Mouse (Mus musculus): ENCODE data around the gene Gm38394.

Gm38394 gene

DNA sequence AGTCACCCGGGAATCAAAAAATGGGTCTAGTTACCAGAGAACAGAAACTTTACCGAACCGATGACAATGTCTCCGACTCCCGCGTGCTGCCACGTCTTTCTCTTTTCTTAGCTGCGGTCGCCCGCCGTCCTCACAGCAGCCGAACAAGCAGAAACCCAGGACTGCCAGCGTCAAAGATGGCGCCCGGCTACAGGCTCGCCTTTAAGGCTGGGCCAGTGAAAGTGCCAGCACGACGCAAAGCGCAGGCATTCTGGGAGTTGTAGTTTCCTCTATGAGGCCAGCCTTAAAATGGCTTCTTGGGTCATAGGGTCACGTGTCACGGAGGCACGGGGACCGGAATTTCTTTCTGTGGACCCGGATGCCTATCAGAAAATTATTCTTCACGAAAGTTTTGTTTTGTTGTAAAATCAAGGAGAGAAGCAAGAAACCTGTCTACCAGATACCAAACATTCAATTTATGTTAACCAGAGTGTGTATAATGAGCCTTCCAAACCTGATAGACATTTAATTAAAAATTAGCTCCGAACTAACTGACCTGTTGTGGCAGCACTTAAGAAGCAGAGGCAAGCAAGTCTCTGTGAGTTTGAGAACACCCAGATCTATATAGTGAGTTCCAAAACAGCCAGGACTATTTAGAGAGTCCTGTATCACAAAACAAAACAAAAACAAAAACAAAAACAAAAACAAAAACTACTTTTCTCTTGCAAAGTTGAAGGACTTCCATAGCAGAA, at the start of gene Gm38394:
TSS of gene Gm38394 (minus strand) at position 116 of the 731 bp plus-strand sequence.
- TF ChIP-seq GATA4 (IDR thresholded peaks at IDR 0.05; ENCODE audit: insufficient replicate concordance, low read length), result no peak

DNA sequence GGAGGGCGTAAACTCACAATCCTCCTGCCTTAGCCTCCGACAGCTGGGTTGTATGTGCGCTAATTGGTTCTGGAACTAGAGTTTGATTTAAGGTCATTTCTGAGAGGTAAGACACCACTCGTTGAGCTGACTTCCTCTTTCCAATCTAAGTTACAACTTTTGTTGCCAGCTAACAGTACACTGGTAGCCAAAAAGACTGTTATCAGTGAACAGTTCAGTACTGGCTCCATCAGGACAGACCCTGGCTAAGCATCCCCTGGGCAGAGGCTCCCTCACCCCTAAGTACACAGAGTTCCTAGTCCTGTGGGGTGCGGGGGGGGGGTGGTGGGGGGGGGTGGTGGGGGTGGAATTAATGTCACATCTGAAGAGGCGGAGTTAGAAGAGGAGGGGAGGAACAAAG, 49.8 kb upstream of the Gm38394 start:
- TF ChIP-seq GATA4 (IDR thresholded peaks at IDR 0.05; ENCODE audit: insufficient replicate concordance, low read length), result no peak

DNA sequence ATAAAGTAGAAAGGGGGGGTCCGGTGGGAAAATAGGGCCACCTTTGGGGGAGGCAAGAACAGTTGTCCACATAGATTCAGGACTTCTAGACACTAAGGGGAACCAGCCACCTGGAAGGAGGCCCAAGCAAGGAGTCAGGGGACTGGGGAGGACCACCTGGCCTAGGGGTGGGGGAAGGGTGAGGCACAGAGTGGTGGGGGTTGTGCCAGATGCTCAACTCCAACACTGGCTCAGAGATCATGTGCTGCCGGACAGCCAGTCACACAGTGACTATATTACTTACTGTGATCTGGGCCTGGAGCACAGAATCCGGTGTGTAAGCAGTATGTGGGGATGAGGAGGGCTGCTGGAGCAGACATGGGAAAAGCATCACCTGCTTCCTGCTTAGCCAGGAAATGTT, 48.2 kb upstream of the Gm38394 start:
- TF ChIP-seq GATA4 (IDR thresholded peaks at IDR 0.05; ENCODE audit: insufficient replicate concordance, low read length), result no peak

DNA sequence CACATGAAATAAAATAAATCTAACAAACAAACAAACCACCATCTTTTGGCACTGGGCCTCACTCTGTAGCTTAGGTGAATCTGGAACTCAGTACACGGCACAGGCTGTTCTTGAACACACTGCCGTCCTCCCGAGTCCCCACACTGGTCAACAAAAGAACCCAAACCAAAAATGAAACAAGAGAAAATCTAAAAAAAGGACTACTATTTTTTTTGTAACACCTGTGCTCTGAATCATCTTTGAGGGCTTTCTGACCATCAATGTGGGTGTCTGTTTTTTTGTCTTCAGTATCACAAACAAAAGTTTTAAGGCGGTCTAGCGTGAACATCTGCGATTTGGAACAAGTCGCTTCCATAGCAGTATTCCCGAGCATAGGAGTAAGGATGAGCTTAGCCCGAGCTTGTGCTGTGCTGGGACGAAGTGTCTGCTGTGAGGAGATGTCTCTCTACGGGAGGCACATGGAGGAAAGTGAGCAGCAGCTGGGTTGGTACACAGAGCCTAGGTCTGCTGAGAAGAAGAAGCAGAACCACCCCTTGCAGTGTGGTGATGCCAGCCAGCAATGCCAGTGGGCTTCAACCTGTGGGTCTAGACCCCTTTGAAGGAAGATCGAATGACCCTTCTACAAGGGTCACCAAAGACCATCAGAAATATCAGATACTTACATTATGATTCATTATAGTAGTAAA, 37.0 kb upstream of the Gm38394 start:
- TF ChIP-seq GATA4 (IDR thresholded peaks at IDR 0.05; ENCODE audit: insufficient replicate concordance, low read length), result no peak

DNA sequence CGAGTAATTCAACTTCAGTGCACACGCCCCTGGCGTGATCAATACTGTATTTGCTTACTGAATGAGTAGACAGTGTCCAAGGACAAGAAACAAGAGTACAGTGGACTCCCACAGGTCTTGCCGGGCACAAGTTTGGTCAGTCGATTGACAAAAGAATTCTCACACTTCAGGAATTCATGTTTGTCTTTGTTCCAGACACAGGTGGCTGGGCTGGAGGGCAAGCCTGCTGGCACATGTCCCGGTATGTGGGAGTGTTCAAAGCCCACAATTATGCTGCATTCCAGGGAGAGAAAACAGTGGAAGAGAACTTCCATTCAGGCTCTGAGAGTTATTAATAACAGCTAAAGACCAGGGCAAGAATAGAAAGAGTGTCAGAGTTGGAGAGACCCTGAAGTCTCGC, 34.8 kb upstream of the Gm38394 start:
- TF ChIP-seq GATA4 (IDR thresholded peaks at IDR 0.05; ENCODE audit: insufficient replicate concordance, low read length), result no peak

DNA sequence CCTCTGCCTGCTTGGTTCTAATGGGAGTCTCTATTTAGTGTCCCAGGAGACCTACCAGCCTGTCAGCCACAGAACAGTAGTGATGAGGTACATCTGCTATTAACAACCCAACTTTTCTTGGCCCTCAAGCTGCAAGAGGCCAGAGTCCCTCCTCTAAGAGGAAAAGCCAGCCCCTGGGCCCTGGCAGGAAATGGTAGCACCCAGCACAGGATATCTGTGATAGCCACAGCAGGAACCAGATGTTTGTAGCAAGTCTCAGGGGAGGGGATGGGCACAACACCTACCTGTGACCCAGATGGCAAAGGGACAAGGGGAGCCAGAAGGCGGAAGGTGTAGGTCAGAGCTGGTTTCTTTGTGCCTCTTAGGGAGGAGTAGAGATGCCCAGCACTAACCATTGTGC, 33.8 kb upstream of the Gm38394 start:
- TF ChIP-seq GATA4 (IDR thresholded peaks at IDR 0.05; ENCODE audit: insufficient replicate concordance, low read length), result no peak

DNA sequence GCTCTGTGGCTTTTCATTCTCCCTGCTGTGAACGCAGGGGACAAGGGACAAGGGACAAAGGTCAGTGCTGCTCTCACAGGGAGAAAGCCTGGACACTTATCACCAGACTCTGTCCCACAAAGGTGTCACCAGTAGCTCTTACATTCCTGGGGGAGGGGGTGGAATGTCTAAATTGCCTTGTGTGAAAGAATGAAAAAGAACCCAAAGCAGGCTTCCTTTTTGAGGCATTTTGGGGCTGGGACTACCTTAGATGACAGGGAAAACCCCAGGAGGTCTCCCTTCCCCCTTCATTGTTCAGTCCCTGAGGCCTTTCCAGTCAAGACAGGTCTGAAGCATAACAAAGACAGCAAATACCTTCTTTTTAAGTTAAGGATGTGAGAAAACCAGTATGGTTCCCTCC, 33.2 kb upstream of the Gm38394 start:
- peak; percentile 20; the same call in 1 of the 2 replicates for TF ChIP-seq GATA4 (IDR thresholded peaks at IDR 0.05; ENCODE audit: insufficient replicate concordance, low read length)

DNA sequence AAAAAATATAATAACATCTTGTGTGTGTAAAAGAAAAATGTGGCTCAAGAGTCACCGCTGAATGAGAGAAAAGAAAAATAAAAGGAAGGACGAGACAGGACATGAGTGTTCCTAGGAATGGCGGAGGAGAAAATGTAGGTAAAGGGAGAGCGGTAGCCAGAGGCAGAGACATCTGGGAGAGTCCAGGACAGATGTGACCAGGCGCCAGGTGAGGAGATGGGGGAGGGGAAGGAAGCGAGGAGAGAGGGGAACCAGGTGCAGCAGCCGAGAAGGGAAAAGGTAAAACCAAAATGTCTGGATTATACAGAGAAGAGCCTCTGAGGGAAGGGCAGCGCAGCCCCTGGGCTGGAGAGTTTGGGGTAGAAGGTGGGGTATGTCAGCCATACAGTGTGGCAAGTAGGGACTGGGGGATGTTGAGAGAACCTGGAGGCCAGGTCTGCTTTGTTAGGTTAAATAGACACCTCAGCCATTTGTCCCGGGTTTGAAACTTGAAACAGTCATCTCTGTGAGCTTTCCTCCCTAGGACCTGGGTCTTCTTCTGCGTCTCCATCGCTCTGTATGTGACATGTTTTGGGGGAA, 32.5 kb upstream of the Gm38394 start:
- TF ChIP-seq GATA4 (IDR thresholded peaks at IDR 0.05; ENCODE audit: insufficient replicate concordance, low read length), result no peak

DNA sequence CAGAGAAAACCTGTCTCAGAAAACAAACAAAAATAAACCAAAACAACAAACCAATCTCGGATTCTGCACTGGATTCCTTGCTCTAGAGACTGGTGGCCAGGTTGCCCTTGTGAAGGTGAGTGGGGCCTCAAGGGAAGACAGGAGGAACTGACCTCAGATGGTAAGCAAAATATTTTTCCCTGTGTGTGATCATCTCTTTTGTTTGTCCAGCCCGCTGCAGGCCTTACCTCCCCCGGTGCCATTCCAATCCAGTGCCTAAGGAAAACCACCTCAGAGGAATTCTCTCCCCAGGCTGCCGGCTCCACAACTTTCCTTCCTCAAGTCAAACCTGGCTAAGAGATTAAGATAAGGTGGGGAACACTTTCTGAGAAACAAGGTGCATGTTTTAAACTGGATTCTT, 31.1 kb upstream of the Gm38394 start:
- TF ChIP-seq GATA4 (IDR thresholded peaks at IDR 0.05; ENCODE audit: insufficient replicate concordance, low read length), result no peak

DNA sequence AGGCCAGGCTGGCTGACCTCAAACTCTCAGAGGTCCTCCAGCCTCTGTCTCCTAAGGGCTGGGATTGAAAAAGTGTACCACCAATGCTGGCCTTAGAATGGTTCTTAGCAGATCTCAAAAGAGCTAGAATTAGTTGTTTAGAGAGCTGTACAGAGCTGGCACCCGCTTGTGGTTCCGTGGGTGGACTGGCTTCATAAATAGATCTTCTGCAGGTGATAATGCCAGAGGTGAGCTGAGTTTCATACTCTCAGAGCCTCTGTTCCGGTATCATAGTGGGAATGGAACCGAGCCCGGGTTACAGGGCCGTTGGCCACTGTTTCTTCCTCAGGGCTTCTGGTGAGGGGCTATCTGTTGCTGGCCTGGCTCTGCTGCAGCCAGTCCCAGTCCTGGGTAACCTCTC, 29.9 kb upstream of the Gm38394 start:
- TF ChIP-seq GATA4 (IDR thresholded peaks at IDR 0.05; ENCODE audit: insufficient replicate concordance, low read length), result no peak

DNA sequence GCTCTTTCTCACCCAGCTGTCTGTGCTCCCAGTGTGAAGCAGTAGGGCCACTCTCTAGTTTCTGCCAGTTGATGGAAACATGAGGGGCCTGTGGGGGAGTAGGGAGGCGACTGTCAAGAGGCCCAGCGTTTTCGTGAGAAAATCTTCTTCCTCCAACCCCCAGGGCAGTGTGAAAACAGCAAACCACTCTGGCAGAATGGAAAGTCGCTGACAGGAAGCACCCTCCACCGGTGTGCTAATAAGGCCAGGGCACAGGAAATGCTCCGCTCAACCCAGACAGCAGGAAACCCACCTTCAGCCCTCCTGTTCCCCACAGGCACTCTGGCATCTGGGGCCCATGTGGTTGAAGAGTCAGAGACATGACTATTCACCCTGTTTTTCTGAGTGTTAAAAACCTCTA, 28.8 kb upstream of the Gm38394 start, which contains the start of gene Lax1:
TSS of gene Lax1 (minus strand) at position 212 of the 400 bp plus-strand sequence.
- no peak for TF ChIP-seq GATA4 (IDR thresholded peaks at IDR 0.05; ENCODE audit: insufficient replicate concordance, low read length)

DNA sequence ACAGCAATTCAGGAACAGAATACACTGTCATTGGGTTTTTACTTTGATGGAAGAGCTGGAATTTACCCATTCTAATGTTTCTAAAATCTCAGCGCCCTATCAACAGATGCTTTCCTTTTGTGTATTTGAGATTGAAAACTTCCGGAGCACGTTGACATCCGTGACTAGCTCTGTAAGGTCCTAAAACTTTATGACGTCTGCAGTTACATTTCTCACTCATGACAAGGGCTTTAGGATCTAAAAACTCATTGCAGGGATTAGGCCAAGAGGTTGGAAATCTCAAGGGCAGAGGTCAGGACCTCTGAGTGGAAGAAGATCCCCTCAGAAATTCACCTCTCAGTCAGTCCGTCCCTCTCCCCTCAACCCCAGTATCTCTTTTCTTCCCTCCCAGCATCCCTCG, 27.2 kb upstream of the Gm38394 start:
- TF ChIP-seq GATA4 (IDR thresholded peaks at IDR 0.05; ENCODE audit: insufficient replicate concordance, low read length), result no peak

DNA sequence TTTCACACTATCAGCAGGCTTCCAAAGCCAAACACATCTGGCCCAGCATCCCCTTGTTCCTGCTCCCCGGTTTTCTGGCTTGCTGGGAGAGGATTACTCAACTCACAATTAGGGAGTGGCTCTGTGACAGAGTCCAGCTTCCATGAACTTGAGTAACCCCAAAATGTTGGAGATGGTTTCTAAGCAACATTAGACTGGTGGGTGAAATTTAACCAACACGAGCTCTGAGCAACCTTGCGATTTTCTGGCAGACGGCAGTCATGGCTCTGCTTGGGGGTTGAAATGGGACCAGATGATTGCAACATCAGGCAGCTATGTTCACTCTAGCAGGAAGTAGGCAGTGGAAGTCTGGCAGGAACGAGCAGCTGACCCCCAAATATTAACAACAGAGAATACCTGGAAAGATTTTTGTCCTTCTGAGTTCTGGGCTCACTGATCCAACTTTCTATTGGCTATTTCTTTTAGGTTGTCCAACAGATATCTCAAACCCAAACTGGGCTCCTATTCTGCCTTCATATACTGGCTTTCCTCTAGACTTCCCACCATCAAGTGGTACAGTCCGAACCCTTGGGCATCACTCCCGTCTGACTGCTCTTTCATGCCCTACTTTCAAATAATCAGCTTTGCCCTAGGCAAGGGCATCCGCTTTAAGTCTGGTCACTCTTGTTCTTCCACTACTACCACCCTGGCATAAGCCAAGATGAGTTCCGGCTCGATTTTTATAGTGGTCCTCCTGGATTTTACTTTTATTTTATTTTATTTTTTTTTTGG, 24.8 kb upstream of the Gm38394 start:
- TF ChIP-seq GATA4 (IDR thresholded peaks at IDR 0.05; ENCODE audit: insufficient replicate concordance, low read length), result no peak

DNA sequence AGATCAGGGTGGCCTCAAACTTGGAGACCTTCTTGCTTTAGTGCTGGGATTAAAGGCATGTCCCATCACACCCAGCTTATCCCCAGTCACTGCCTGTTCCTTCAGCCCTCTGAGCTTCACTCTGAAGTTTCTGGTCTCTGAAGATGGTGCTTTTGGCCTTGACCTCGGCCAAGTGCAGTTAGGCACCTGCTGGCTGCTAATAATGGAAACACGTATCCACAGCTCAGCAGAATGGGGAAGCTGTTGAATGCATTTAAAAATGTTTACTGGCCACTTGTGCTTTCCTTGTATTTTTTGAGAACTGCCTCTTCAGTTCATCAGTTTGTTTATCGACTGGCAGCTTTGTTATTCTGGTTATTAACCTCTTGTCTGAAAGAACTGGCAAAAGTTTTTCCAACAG, 10.7 kb upstream of the Gm38394 start:
- no peak for TF ChIP-seq GATA4 (IDR thresholded peaks at IDR 0.05; ENCODE audit: insufficient replicate concordance, low read length)

DNA sequence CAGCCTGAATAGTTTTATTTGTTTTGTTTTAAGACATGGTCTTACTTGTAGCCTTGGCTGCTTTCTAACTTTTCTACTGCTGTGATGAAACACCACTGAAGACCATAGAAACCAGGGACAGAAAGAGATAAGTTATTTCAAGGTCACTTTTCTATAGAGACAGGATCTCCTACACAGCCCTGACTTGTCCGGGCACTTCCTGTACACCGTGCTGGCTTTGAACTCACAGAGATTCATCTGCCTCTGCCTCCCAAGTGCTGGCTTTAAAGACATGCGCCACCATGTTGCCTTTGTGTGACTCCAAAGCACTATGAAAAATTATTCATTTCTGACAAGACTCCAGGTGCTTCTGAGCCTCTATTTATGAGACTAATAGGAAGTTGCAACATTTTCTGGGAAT, 10.1 kb upstream of the Gm38394 start:
- no peak for TF ChIP-seq GATA4 (IDR thresholded peaks at IDR 0.05; ENCODE audit: insufficient replicate concordance, low read length)

Measured in liver, adult (tissue).